In genomic region chr4:120745731-120746551, GRCm38 (mm10) we compare ENCODE assay signal across 8 mouse cellular contexts. TPM values are rescaled to one million over a fixed set of nuclear protein-coding genes. Genes with fewer than 3 reads are reported as not detected.
A peak's percentile ranks its signal among the peaks of the same experiment; 100 is the strongest.
DNase-seq lines count a peak whose midpoint lies in the region; ATAC-seq and TF ChIP-seq lines count a peak whose summit lies in the region.

No protein-coding gene starts in this region.

- DNase-seq in forebrain, embryonic 10.5 days (ENCODE audit: extremely low spot score, low spot score) = peak; percentile 38
- no peak for DNase-seq in forebrain, embryonic 11.5 days (ENCODE audit: low spot score)
- DNase-seq in adrenal gland, adult 8-10 months = no peak
- DNase-seq in testis, postnatal 14 days (ENCODE audit: low spot score) = no peak
- no peak for DNase-seq in thymus, postnatal 0 days (ENCODE audit: low spot score)

- no peaks in the 10 kb centered on the region for H3K79me2 ChIP-seq in myocyte (ENCODE audit: control insufficient read depth, insufficient read depth)

- TF ChIP-seq POLR2A in myocyte (IDR thresholded peaks at IDR 0.05; ENCODE audit: insufficient read length, low read depth) = no peak

- H3K27me3 ChIP-seq in forebrain, embryonic 10.5 days (ENCODE audit: poor library complexity, severe bottlenecking) = peaks cover 100% of the 10 kb centered on the region
- peaks cover 49% of the 10 kb centered on the region for H3K27me3 ChIP-seq in forebrain, embryonic 11.5 days (ENCODE audit: control insufficient read depth, insufficient read depth, low read length)
- peaks cover 63% of the 10 kb centered on the region for H3K27me3 ChIP-seq in embryonic facial prominence, embryonic 15.5 days
- peaks cover 32% of the 10 kb centered on the region for H3K27me3 ChIP-seq in hindbrain, embryonic 15.5 days
- peaks cover 12% of the 10 kb centered on the region for H3K27me3 ChIP-seq in myocyte (ENCODE audit: control insufficient read depth, insufficient read depth, insufficient read length)

- no peak overlapping the region for H3K4me2 ChIP-seq in forebrain, embryonic 11.5 days (ENCODE audit: low read depth, low read length, severe bottlenecking)
- peak overlapping the region; percentile 100 for H3K4me2 ChIP-seq in embryonic facial prominence, embryonic 15.5 days (replicated peaks)
- H3K4me2 ChIP-seq in hindbrain, embryonic 15.5 days = peak overlapping the region; percentile 100
- H3K4me2 ChIP-seq in myocyte (ENCODE audit: low read depth) = peak overlapping the region; percentile 56

- no peaks in the 10 kb centered on the region for H3K36me3 ChIP-seq in forebrain, embryonic 10.5 days (replicated peaks)
- no peaks in the 10 kb centered on the region for H3K36me3 ChIP-seq in forebrain, embryonic 11.5 days (ENCODE audit: control insufficient read depth, insufficient read depth, low read length)
- no peaks in the 10 kb centered on the region for H3K36me3 ChIP-seq in embryonic facial prominence, embryonic 15.5 days
- H3K36me3 ChIP-seq in hindbrain, embryonic 15.5 days = no peaks in the 10 kb centered on the region
- H3K36me3 ChIP-seq in myocyte (ENCODE audit: control insufficient read depth, insufficient read depth) = no peaks in the 10 kb centered on the region

- H3K4me3 ChIP-seq in forebrain, embryonic 10.5 days = peak overlapping the region; percentile 73
- H3K4me3 ChIP-seq in forebrain, embryonic 11.5 days (ENCODE audit: low read depth, low read length) = no peak overlapping the region
- peak overlapping the region; percentile 67 for H3K4me3 ChIP-seq in embryonic facial prominence, embryonic 15.5 days (replicated peaks)
- H3K4me3 ChIP-seq in hindbrain, embryonic 15.5 days = peak overlapping the region; percentile 69
- peak overlapping the region; percentile 28 for H3K4me3 ChIP-seq in myocyte

- H3K9me3 ChIP-seq in forebrain, embryonic 10.5 days = no peaks in the 10 kb centered on the region
- no peaks in the 10 kb centered on the region for H3K9me3 ChIP-seq in forebrain, embryonic 11.5 days (ENCODE audit: control insufficient read depth, low read length)
- no peaks in the 10 kb centered on the region for H3K9me3 ChIP-seq in embryonic facial prominence, embryonic 15.5 days (replicated peaks)
- H3K9me3 ChIP-seq in hindbrain, embryonic 15.5 days = no peaks in the 10 kb centered on the region

- H3K27ac ChIP-seq in forebrain, embryonic 10.5 days = peak overlapping the region; percentile 69
- H3K27ac ChIP-seq in forebrain, embryonic 11.5 days (ENCODE audit: low read depth, low read length) = no peak overlapping the region
- no peak overlapping the region for H3K27ac ChIP-seq in embryonic facial prominence, embryonic 15.5 days (replicated peaks)
- 0 out of 2 replicates have a peak overlapping the region, but pooled peaks have one; percentile 22 for H3K27ac ChIP-seq in hindbrain, embryonic 15.5 days (replicated peaks)

- H3K4me1 ChIP-seq in forebrain, embryonic 10.5 days = peaks cover 43% of the 10 kb centered on the region
- H3K4me1 ChIP-seq in forebrain, embryonic 11.5 days (replicated peaks; ENCODE audit: control insufficient read depth, insufficient read depth, low read length) = peaks cover 14% of the 10 kb centered on the region
- peaks cover 24% of the 10 kb centered on the region; the same call in 1 of the 2 replicates for H3K4me1 ChIP-seq in embryonic facial prominence, embryonic 15.5 days
- H3K4me1 ChIP-seq in hindbrain, embryonic 15.5 days (replicated peaks) = peaks cover 26% of the 10 kb centered on the region

- WGBS in forebrain, embryonic 10.5 days = 11% methylated on average over 10 of the region's 10 CpGs
- WGBS in forebrain, embryonic 11.5 days = 10% methylated on average over 10 of the region's 10 CpGs
- 34% methylated on average over 10 of the region's 10 CpGs for WGBS in embryonic facial prominence, embryonic 15.5 days
- WGBS in hindbrain, embryonic 15.5 days = 17% methylated on average over 10 of the region's 10 CpGs

- H3K9ac ChIP-seq in forebrain, embryonic 11.5 days (ENCODE audit: low read length) = no peak overlapping the region
- no peak overlapping the region for H3K9ac ChIP-seq in embryonic facial prominence, embryonic 15.5 days
- H3K9ac ChIP-seq in hindbrain, embryonic 15.5 days = no peak overlapping the region

- peak overlapping the region; percentile 18 for H3ac ChIP-seq in myocyte (ENCODE audit: control insufficient read depth, insufficient read length)

- no peak for ATAC-seq in forebrain, embryonic 11.5 days (replicated peaks; ENCODE audit: low FRiP score)
- no peak for ATAC-seq in embryonic facial prominence, embryonic 15.5 days (ENCODE audit: insufficient number of reproducible peaks, low FRiP score, low TSS enrichment, low read depth)
- ATAC-seq in hindbrain, embryonic 15.5 days (ENCODE audit: low FRiP score, low read depth) = no peak

TF ChIP-seq in myocyte, 11 proteins besides CTCF, POLR2A, EP300 and RAD21:
- TF ChIP-seq MYOD1 (IDR thresholded peaks at IDR 0.05; ENCODE audit: control insufficient read depth in 1 of 3, insufficient read length in 2 of 3, low read depth in 2 of 3) (no peak), MYOG (IDR thresholded peaks at IDR 0.05; ENCODE audit: control insufficient read depth in 1 of 3, insufficient read depth in 1 of 3, insufficient read length in 2 of 3, low read depth in 2 of 3) (no peak), POLR2AphosphoS2 (IDR thresholded peaks at IDR 0.05; ENCODE audit: insufficient read length, low read depth) (no peak), MAX (IDR thresholded peaks at IDR 0.05; ENCODE audit: low read depth) (no peak), TCF12 (IDR thresholded peaks at IDR 0.05; ENCODE audit: insufficient read depth, poor library complexity, severe bottlenecking) (no peak), SRF (IDR thresholded peaks at IDR 0.05; ENCODE audit: control insufficient read depth, insufficient read length, low read depth) (no peak), CEBPB (IDR thresholded peaks at IDR 0.05; ENCODE audit: insufficient read depth, poor library complexity, severe bottlenecking) (no peak), USF1 (IDR thresholded peaks at IDR 0.05; ENCODE audit: low read depth) (no peak), TCF3 (IDR thresholded peaks at IDR 0.05; ENCODE audit: insufficient read length, low read depth) (no peak), E2F4 (IDR thresholded peaks at IDR 0.05; ENCODE audit: insufficient read depth) (no peak), REST (IDR thresholded peaks at IDR 0.05; ENCODE audit: insufficient read depth, insufficient read length) (no peak)

RNA-seq across cellular contexts. Expression of gene Kcnq4, which starts 2.5 kb away (rescaled TPM):
- polyA plus RNA-seq in forebrain, embryonic 10.5 days (2016; fragmentation: Nextera tagmentation; extraction: Ambion mirVana) = 1.5 and 1.8 TPM in 2 replicates
- polyA plus RNA-seq in forebrain, embryonic 11.5 days (2014; fragmentation: Nextera tagmentation; extraction: Ambion mirVana) = 2.6 and 3.0 TPM in 2 replicates
- polyA plus RNA-seq in embryonic facial prominence, embryonic 15.5 days (2015; fragmentation: Nextera tagmentation; extraction: Ambion mirVana) = 5.1 and 5.5 TPM in 2 replicates
- polyA plus RNA-seq in hindbrain, embryonic 15.5 days (2015; fragmentation: Nextera tagmentation; extraction: Ambion mirVana) = 6.6 and 7.0 TPM in 2 replicates
- 23.1 TPM for polyA plus RNA-seq in myocyte (2012; fragmentation: generic; extraction: Trizol)
- total RNA-seq in adrenal gland, adult 8-10 months (2022) = 1 to 10 TPM; 1.8 to 3.5 (median 2.9) TPM
- 0.32 and 0.34 TPM in 2 replicates for polyA plus RNA-seq in thymus, postnatal 0 days (2015; fragmentation: Nextera tagmentation; extraction: Ambion mirVana)

Comparison
In these comparisons a context has a peak if more than half of its experiments do, and no peak if none do; other contexts are left out.
1. H3K27ac ChIP-seq: peak in forebrain, embryonic 10.5 days (single experiment) and hindbrain, embryonic 15.5 days (single experiment); none in forebrain, embryonic 11.5 days (single experiment) and embryonic facial prominence, embryonic 15.5 days (single experiment).